Mouse (Mus musculus): ENCODE data around the gene Hykk.

DNA sequence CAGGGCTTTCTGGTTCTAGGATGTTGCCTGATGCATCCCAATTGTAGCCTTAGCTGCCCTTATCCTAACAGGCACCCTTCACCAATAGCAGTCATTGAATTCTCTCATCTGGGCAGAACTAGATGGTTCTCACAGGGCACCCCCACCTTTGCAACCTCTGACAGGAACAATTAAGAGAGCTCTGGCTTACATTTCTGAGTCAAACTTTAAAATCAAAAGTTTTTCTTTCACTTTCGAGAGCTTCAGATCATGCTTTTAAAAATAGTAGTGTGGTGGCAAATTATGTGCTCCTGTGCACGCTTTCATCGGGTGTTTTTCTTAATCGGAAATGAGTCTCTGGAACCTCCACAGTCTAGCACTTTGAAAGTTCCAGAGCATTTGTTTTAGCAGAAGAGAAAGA is 44.0 kb downstream of the Hykk start:
- TF ChIP-seq GATA1 (IDR thresholded peaks at IDR 0.05; ENCODE audit: borderline replicate concordance, low read length) (no peak), FLI1 (IDR thresholded peaks at IDR 0.05; ENCODE audit: low read length) (no peak)
